Mouse (Mus musculus) splenic B cell, adult 2 months (primary cell): ENCODE data around the gene Gpx6.

Experiments used
- DNase-seq: peaks from one replicate; pipeline ENCODE4 v3.0.0-alpha.2; 2011; ENCODE audit warnings: low read depth, low spot score
- H3K27me3 ChIP-seq: 2 replicates; pipeline ENCODE4 v1.6.1; 2012; ENCODE audit warnings: mild to moderate bottlenecking, low read length, moderate library complexity, mixed read lengths; ENCODE audit not compliant: control insufficient read depth, poor library complexity, insufficient read depth, severe bottlenecking
- H3K36me3 ChIP-seq: 2 replicates; pipeline ENCODE4 v1.6.1; 2012; ENCODE audit warnings: mild to moderate bottlenecking, low read length, moderate library complexity, mixed read lengths; ENCODE audit not compliant: control insufficient read depth, poor library complexity, insufficient read depth, severe bottlenecking

Gpx6 gene

DNA sequence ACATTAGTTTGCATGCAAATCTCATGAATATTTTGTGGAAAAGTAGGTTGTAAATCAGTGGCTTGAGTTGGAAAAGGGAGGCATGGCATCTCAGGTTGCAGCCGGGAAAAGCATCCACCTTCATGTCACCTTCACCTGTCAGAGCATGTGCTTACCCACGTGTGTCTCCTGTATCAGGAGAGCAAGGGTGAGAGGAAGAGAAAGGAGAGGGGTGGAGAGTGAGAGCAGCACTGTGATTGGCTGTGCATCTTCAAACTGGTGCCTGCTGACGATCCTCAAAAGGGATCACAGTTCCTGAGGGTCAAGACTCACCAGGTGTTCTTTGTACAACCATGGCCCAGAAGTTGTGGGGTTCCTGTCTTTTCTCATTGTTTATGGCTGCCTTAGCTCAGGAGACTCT lies at the start of gene Gpx6:
Gene Gpx6 (plus strand): TSS at position 200 of the 400 bp plus-strand sequence.
- H3K27me3 ChIP-seq: no peaks in the 10 kb centered on the region
- H3K36me3 ChIP-seq: no peaks in the 10 kb centered on the region
- DNase-seq: no peak

- no peaks in the 10 kb centered on the region; the same call in 1 of the 2 replicates for H3K36me3 ChIP-seq
- DNase-seq: no peak
- H3K27me3 ChIP-seq: peaks cover 2% of the 10 kb centered on the region; the same call in 1 of the 2 replicates
Measured at GRCm38 (mm10) chr13:21262787-21263461, 49.0 kb upstream of the Gpx6 start.

- no peak for DNase-seq
- Histone ChIP-seq H3K36me3 (no peaks in the 10 kb centered on the region; the same call in 1 of the 2 replicates), H3K27me3 (peaks cover 2% of the 10 kb centered on the region)
Measured at GRCm38 (mm10) chr13:21263910-21264309, 48.0 kb upstream of the Gpx6 start.

DNA sequence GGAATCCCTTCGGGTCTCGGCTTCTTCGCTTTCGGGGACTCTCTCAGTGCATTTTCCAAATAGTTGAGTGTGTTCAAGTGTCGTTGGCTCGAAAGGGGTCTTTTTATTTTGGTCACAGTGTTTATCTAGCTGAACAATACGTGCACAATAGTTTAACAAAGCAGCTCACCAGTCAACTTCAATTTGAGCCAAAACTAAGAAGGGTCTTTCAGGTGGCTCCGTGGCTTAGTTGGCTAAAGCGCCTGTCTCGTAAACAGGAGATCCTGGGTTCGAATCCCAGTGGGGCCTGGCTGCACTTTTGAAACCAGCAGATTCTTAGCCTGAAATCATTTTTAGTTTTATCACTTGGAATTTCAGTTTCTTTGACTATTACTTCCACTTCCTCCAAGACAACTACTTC lies 47.6 kb upstream of the Gpx6 start:
- Histone ChIP-seq H3K27me3 (no peaks in the 10 kb centered on the region; the same call in none of the 2 replicates), H3K36me3 (no peaks in the 10 kb centered on the region; the same call in 1 of the 2 replicates)
- DNase-seq: no peak

- no peak for DNase-seq
- Histone ChIP-seq H3K27me3 (no peaks in the 10 kb centered on the region; the same call in none of the 2 replicates), H3K36me3 (no peaks in the 10 kb centered on the region; the same call in 1 of the 2 replicates)
Measured at GRCm38 (mm10) chr13:21265736-21266135, 46.2 kb upstream of the Gpx6 start.

DNA sequence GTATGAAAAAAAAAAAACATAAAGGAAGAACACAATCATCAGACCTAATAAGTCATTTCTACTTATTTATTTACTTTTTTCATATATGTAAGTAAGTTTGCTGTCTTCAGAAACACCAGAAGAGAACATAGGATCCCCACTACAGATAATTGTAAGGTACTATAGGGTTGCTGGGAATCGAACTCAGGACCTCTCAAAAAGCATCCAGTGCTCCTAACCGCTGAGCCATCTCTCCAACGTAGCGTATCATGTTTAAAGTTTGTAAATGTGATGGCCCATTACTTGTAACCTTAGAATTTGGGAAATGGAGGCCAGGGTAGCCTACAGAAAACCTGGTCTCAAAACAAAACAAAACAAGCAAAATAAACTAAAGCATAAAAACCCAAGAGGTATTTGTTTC lies 44.4 kb upstream of the Gpx6 start:
- Histone ChIP-seq H3K27me3 (no peaks in the 10 kb centered on the region; the same call in none of the 2 replicates), H3K36me3 (no peaks in the 10 kb centered on the region)
- DNase-seq: no peak

GRCm38 (mm10) chr13:21268262-21268661 lies 43.7 kb upstream of the Gpx6 start:
- no peak for DNase-seq

GRCm38 (mm10) chr13:21275021-21275814 lies 36.7 kb upstream of the Gpx6 start:
- Histone ChIP-seq H3K36me3 (no peaks in the 10 kb centered on the region), H3K27me3 (peaks cover 4% of the 10 kb centered on the region)
- peak; percentile 18 for DNase-seq

More at GRCm38 (mm10) chr13:21268262-21268661, 43.7 kb upstream of the Gpx6 start:
- Histone ChIP-seq H3K27me3 (no peaks in the 10 kb centered on the region; the same call in none of the 2 replicates), H3K36me3 (no peaks in the 10 kb centered on the region)

GRCm38 (mm10) chr13:21275815-21276550 lies 35.9 kb upstream of the Gpx6 start:
- DNase-seq: peak; percentile 25
- H3K36me3 ChIP-seq: no peaks in the 10 kb centered on the region
- H3K27me3 ChIP-seq: peaks cover 4% of the 10 kb centered on the region; the same call in 1 of the 2 replicates

DNA sequence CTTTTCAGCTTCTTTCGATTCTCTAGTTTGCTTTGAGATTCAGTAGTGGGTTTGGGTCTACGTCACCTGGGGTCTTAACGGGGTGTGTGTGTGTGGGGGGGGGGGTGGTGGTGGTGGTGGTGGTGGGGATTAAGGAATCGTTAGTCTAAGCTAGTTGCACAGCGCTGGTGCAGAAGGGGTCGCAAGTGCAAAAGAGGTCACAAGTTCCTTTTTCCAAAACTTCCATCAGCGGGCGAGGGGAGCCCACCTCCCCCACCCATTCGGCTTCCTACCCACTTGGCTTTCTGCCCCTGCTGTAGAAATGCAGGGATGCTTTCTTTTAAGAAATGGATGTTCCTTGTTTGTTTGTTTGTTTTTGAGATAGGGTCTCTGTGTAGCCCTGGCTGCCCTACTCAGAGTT lies 35.4 kb upstream of the Gpx6 start:
- peaks cover 4% of the 10 kb centered on the region; the same call in 1 of the 2 replicates for H3K27me3 ChIP-seq
- no peak for DNase-seq
- no peaks in the 10 kb centered on the region for H3K36me3 ChIP-seq

DNA sequence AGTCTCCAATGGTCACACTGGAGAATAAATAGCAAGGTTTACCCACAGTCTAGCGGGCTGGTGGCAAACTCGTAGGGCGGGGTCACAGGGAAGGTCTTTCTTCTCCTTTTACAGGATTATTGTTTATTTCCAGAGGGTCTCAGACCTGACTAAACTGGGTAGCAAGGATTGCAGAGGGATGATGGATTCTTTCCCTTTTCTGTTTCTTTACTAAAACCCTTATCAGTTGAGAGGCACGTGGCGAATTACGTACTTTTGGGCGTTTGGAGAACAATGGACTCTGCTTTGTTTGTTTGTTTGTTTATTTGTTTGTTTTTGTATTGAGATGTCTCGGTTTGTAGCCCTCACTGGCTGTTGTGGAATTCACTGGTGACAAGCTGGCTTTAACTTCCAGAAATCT lies 32.8 kb upstream of the Gpx6 start:
- DNase-seq: no peak
- H3K27me3 ChIP-seq: peaks cover 4% of the 10 kb centered on the region; the same call in 1 of the 2 replicates
- no peaks in the 10 kb centered on the region for H3K36me3 ChIP-seq

DNA sequence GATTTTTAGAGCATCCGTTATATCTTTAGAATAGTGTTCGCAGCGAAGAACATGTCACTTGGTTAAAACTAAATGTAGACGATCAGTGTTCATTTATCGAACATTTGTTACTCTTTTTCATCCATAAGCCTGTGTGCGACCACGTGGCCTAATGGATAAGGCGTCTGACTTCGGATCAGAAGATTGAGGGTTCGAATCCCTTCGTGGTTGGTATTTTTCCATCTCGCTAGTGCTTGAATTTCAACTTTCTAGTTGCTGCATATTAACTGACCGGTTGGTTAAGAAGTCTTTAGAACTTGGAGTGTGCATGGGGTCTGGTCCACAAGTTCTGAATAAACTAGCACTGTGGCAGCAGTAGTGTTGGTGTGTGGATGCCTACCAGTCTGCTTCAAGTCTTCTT lies 32.4 kb upstream of the Gpx6 start:
- Histone ChIP-seq H3K27me3 (peaks cover 4% of the 10 kb centered on the region; the same call in 1 of the 2 replicates), H3K36me3 (no peaks in the 10 kb centered on the region)
- peak; percentile 71 for DNase-seq

DNA sequence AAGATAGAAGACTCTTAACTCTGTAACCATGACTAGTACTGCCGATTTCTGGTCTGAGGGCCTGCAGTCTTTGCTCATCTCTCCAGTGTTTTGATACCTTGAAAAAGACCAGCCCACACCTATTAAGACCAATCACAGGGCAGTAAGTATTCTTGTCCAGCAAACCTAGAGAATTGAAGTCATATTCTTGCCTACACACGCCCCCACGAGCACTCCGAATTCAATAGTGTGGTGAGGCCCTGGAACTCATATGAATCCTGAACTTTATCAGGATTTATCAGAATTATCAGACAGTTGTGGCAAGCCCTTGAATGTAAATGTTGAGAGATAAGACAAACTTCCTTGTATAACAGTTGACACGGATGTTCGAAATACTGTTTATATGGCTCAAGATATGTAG lies 19.3 kb upstream of the Gpx6 start, which contains the start of gene Gpx5:
Gene Gpx5 (minus strand): TSS at position 101 of the 400 bp plus-strand sequence.
- Histone ChIP-seq H3K36me3 (no peaks in the 10 kb centered on the region), H3K27me3 (no peaks in the 10 kb centered on the region)
- no peak for DNase-seq

- no peaks in the 10 kb centered on the region for H3K36me3 ChIP-seq
- H3K27me3 ChIP-seq: no peaks in the 10 kb centered on the region
- no peak for DNase-seq
Measured at GRCm38 (mm10) chr13:21298557-21298956, 13.4 kb upstream of the Gpx6 start.
